In the genomic region with DNA sequence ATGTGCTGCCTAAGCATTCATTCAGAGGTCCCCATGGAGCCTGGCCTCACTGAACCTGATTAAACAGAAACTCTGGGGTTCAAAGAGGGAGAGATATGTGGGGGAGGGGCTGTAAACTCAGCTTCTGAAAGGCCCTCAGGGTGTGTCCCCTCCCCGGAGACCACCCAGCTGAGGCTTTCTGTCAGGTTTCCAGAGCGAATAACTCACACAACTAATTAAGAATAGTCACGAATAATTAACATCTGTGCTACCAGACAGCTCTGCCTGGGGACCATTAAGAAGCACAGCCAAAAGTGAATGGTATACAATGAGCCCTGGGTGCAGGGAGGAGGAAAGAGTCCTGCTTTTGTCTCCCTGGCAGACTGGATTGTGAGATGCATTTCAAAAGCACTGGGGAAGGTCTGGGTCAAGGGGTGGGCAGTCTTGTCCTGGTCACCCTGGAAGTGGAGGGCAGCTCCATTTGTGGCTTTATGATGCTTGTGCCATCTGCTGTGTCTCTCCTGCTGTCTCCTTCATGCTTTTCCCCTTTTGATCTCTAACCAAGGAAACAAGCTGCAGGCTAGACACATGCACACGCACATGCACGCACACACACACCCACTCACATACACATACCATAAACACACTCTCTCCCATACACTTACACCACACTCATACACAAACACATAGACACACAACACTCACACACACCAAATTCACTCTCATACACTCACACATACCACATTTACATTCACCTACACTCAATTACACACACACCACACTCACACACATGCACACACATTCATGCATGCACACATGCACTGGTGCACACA, we compare ENCODE assay signal across 10 mouse cellular contexts. TPM values are rescaled to one million over a fixed set of nuclear protein-coding genes. Genes with fewer than 3 reads are reported as not detected.
DNase-seq lines count a peak whose midpoint lies in the region; ATAC-seq lines count a peak whose summit lies in the region.
"Had no signal": no experiment of that assay in that cellular context is flagged by ENCODE, and none has a peak within 500 bp of the region (broad histone marks: within the 10 kb centered on the region; RNA-seq: fewer than 3 reads in every experiment).

No protein-coding gene starts in this region.

- ATAC-seq in embryonic facial prominence, embryonic 12.5 days (ENCODE audit: insufficient number of reproducible peaks, insufficient read depth, low FRiP score, low TSS enrichment) = 0 out of 2 replicates have a peak, but pooled peaks have one; percentile 52
- peak; percentile 81 for ATAC-seq in hindbrain, embryonic 14.5 days (ENCODE audit: low FRiP score)
- ATAC-seq: intestine, embryonic 15.5 days had no signal

- 34% methylated on average over 5 of the region's 5 CpGs for WGBS in embryonic facial prominence, embryonic 12.5 days
- 12% methylated on average over 5 of the region's 5 CpGs for WGBS in hindbrain, embryonic 14.5 days

- peaks cover 9% of the 10 kb centered on the region for H3K4me1 ChIP-seq in embryonic facial prominence, embryonic 12.5 days
- H3K4me1 ChIP-seq in hindbrain, embryonic 14.5 days (replicated peaks; ENCODE audit: control insufficient read depth, insufficient read depth, low read length) = peaks cover 13% of the 10 kb centered on the region
- H3K4me1 ChIP-seq: intestine, embryonic 15.5 days; lung, embryonic 15.5 days had no signal

- no peak overlapping the region for H3K4me2 ChIP-seq in embryonic facial prominence, embryonic 12.5 days (replicated peaks)
- no peak overlapping the region for H3K4me2 ChIP-seq in hindbrain, embryonic 14.5 days (replicated peaks)
- H3K4me2 ChIP-seq: intestine, embryonic 15.5 days; lung, embryonic 15.5 days had no signal

- 0 out of 2 replicates have a peak, but pooled peaks cover 4% of the 10 kb centered on the region for H3K9me3 ChIP-seq in embryonic facial prominence, embryonic 12.5 days
- H3K9me3 ChIP-seq in hindbrain, embryonic 14.5 days (ENCODE audit: control insufficient read depth, low read length) = no peaks in the 10 kb centered on the region
- H3K9me3 ChIP-seq: intestine, embryonic 15.5 days; lung, embryonic 15.5 days had no signal

- H3K36me3 ChIP-seq in embryonic facial prominence, embryonic 12.5 days = no peaks in the 10 kb centered on the region
- no peaks in the 10 kb centered on the region for H3K36me3 ChIP-seq in hindbrain, embryonic 14.5 days (replicated peaks; ENCODE audit: control insufficient read depth, insufficient read depth)
- H3K36me3 ChIP-seq: intestine, embryonic 15.5 days; lung, embryonic 15.5 days had no signal

- no peak overlapping the region for H3K27ac ChIP-seq in embryonic facial prominence, embryonic 12.5 days
- peak overlapping the region; percentile 34 for H3K27ac ChIP-seq in hindbrain, embryonic 14.5 days
- H3K27ac ChIP-seq: intestine, embryonic 15.5 days; lung, embryonic 15.5 days had no signal

- DNase-seq in ZHBTc4 (ENCODE audit: low read depth, low spot score) = peak; percentile 35
- peak; percentile 49 for DNase-seq in hindbrain, embryonic 14.5 days (ENCODE audit: low spot score)
- DNase-seq in neural tube, embryonic 10.5 days (ENCODE audit: extremely low spot score, low spot score) = peak; percentile 68
- no peak for DNase-seq in adrenal gland, adult 18-20 months (ENCODE audit: low spot score in 2 of 2)
- DNase-seq in heart, adult 8-10 months (ENCODE audit: low spot score) = no peak
- DNase-seq in spleen, adult 18-20 months = no peak
- no peak for DNase-seq in ovary, postnatal 14 days (ENCODE audit: low spot score)

- H3K27me3 ChIP-seq in embryonic facial prominence, embryonic 12.5 days = no peaks in the 10 kb centered on the region
- H3K27me3 ChIP-seq in hindbrain, embryonic 14.5 days (ENCODE audit: control insufficient read depth, insufficient read depth, low read length) = no peaks in the 10 kb centered on the region
- H3K27me3 ChIP-seq: intestine, embryonic 15.5 days; lung, embryonic 15.5 days had no signal

- no peak overlapping the region for H3K9ac ChIP-seq in embryonic facial prominence, embryonic 12.5 days
- no peak overlapping the region for H3K9ac ChIP-seq in hindbrain, embryonic 14.5 days
- H3K9ac ChIP-seq: intestine, embryonic 15.5 days; lung, embryonic 15.5 days had no signal

- H3K4me3 ChIP-seq in embryonic facial prominence, embryonic 12.5 days = no peak overlapping the region
- no peak overlapping the region for H3K4me3 ChIP-seq in hindbrain, embryonic 14.5 days (replicated peaks; ENCODE audit: low read length)
- H3K4me3 ChIP-seq: intestine, embryonic 15.5 days; lung, embryonic 15.5 days had no signal

RNA-seq across cellular contexts. Expression of gene Frmd4b, which starts 49.7 kb away (rescaled TPM):
- polyA plus RNA-seq in embryonic facial prominence, embryonic 12.5 days (2016; fragmentation: Nextera tagmentation; extraction: Ambion mirVana) = 15.0 and 16.5 TPM in 2 replicates
- polyA plus RNA-seq in hindbrain, embryonic 14.5 days (2014; fragmentation: Nextera tagmentation; extraction: Ambion mirVana) = 20.2 and 25.1 TPM in 2 replicates
- total RNA-seq in adrenal gland, adult 18-20 months (2021) = 10 to 100 TPM; 18.5 to 22.0 TPM
- total RNA-seq in heart, adult 8-10 months (2022) = 10 to 100 TPM; 10.1 to 13.1 (median 12.1) TPM

Comparison
In these comparisons a context has a peak if more than half of its experiments do, and no peak if none do; other contexts are left out.
1. DNase-seq: peak in ZHBTc4 (single experiment), hindbrain, embryonic 14.5 days (single experiment) and neural tube, embryonic 10.5 days (single experiment); none in adrenal gland, adult 18-20 months (0 of 2), heart, adult 8-10 months (single experiment), spleen, adult 18-20 months (0 of 2) and ovary, postnatal 14 days (single experiment).